Mouse (Mus musculus) c-Kit-positive CD71-positive TER-119-positive erythroid progenitor cells, embryonic 14.5 days (primary cell): ENCODE measurements around the gene Ctcfl.
"Not testable (repeated sequence)": the region's sequence is repeated elsewhere in the genome, so short reads cannot be mapped to it uniquely, and the experiment has no call there.

ENCODE experiments used
- DNase-seq: peaks from one replicate; pipeline ENCODE4 v3.0.0-alpha.2; 2013; ENCODE audit warnings: low spot score

The Ctcfl gene

GRCm38 (mm10) chr2:173143611-173144010 is 24.3 kb upstream of the Ctcfl start:
- no peak for DNase-seq

GRCm38 (mm10) chr2:173138323-173139239 is 19.3 kb upstream of the Ctcfl start:
- DNase-seq = no peak

GRCm38 (mm10) chr2:173134695-173135094 is 15.4 kb upstream of the Ctcfl start:
- DNase-seq = no peak

GRCm38 (mm10) chr2:173132794-173133300 is 13.5 kb upstream of the Ctcfl start:
- no peak for DNase-seq

- no peak for DNase-seq
Measured at GRCm38 (mm10) chr2:173132262-173132661, 12.9 kb upstream of the Ctcfl start.

DNA sequence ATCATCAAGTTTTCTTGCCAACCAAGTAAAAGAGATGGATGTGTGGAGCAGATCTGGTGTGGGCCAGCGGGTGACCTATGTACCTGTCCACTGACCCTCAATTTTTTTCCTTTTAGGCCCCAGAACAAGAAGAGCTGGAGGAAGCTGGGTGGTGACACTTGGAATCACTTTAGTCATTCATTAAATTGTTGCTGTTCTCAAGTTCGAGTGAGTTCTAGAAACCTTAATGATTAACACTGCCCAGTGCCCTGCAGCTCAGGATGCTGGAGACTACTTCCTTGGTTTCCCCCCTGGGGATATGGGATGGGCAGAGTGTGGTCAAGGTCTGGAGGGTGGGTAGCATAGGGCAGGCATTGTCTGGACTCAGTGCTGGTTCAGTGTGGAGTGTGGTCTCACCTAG is 9.8 kb upstream of the Ctcfl start:
- DNase-seq = no peak

GRCm38 (mm10) chr2:173126386-173126785 is 7.1 kb upstream of the Ctcfl start:
- no peak for DNase-seq

GRCm38 (mm10) chr2:173124022-173124735 is 4.9 kb upstream of the Ctcfl start:
- DNase-seq = no peak

DNA sequence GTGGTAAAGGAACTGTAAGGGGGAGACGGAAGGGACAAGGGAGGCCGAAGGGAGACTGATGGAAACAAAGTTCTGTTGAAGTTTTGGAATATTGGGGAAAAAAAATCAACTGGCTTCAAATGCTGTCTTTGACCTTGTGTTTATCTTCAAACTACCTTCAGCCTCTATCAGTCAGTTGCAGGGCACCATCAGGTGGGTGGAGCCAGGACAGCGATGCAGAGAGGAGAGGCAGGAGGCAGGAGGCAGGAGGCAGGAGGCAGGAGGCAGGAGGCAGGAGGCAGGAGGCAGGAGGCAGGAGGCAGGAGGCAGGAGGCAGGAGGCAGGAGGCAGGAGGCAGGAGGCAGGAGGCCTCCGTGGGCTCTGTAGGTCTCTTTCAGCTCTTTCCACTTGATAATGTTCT is 792 bp upstream of the Ctcfl start:
- peak; percentile 49 for DNase-seq

DNA sequence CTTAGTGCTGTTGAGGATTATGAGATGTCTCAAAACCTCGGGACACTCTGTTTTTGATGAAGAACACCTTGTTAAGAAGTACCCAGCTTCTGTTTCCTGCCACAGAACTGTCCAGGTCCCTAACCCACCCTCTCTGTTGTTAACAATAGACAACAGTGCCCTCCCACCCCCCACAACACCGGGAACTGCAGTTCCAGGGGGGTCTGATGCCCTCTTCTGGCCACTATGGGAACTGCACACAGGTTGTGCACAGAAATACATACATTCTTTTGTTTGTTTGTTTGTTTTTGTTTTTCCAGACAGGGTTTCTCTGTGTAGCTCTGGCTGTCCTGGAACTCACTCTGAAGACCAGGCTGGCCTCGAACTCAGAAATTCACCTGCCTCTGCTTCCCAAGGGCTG is 5.5 kb downstream of the Ctcfl start:
- DNase-seq = not testable (repeated sequence)

DNA sequence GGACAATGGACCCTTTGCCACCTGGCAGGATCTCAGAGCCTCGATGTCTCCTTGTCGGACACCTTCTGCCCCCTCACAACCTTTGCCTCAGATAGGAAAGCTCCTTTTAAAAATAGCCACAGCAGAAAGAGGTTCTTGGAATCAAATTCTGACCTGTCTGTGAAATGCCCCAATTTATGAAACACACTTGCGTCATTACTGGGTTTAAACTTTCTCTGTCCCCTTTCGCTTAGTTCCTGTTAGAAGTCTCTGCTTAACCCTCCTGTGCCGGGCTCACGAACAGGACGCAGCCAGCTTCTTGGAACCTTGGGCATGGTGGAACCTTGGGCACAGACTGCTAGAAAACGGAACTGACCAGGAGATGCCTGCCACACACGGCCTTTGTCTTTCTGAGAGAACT is 8.8 kb downstream of the Ctcfl start:
- DNase-seq = no peak

- no peak for DNase-seq
Measured at GRCm38 (mm10) chr2:173109510-173109909, 9.8 kb downstream of the Ctcfl start.

DNA sequence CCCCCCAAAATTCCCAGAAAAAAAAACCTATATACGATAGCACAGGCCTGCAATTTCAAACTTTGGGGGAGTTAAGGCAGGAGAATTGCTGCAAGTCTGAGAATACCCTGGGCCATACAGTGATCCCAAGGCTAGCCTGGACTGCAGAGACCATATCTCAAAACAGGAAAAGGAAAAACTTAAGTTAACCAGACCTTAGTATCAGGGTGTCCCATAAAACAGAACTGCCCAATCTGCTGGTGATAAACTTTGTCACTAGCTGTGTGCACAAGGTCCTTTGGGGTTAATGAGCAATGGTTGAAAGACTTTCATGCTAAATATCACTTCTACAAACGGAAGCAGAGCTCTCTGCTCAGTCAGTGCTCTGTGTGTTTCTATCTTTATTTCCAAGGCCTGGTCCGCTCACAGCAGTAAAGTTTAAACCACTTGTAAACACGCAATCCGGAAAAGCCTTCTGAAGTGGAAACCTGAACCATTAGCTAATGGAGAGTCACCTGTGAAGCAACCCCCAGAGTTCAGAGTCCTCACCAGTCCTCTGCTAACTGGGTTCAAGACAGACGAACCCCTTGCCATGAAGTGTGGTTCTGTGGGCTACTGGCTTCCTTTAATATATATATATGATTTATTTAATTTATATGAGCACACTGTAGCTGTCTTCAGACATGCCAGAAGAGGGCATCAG is 10.7 kb downstream of the Ctcfl start:
- no peak for DNase-seq

GRCm38 (mm10) chr2:173106889-173107785 is 12.2 kb downstream of the Ctcfl start:
- DNase-seq = peak; percentile 55

DNA sequence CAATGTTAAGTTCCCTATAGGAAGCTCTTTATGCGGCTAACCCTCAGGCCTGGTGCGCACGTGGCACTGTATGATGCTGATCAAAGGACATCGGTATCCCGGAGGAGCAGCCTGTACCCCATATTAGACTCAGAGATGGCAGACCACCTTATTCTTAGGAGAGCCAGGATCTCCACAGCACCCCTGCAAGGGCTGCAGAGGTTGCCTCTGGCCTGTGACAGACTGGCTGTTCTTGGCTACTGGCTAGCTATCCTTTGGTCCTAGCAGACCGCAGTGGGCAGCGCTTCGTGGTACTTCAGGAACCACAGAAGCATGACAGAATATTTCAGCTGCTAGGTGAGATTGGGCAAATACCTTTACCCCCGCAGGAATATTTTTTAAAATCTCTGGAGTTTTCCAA is 12.9 kb downstream of the Ctcfl start:
- no peak for DNase-seq

DNA sequence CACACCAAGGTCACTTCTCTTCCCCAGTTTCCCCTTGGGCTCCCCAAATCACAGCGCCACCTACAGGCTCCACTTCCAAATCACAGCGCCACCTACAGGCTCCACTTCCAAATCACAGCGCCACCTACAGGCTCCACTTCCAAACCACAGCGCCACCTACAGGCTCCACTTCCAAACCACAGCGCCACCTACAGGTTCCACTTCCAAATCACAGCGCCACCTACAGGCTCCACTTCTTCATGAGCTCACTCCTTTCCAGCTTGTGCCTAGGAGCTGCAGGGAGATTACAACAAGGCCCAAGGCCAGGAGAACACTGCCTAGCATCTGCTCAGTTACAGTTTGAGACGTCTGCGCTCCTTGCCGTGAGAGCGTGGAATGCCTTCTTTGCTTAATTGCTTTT is 22.0 kb downstream of the Ctcfl start:
- not testable (repeated sequence) for DNase-seq

GRCm38 (mm10) chr2:173089437-173089836 is 29.9 kb downstream of the Ctcfl start:
- peak; percentile 80 for DNase-seq

DNA sequence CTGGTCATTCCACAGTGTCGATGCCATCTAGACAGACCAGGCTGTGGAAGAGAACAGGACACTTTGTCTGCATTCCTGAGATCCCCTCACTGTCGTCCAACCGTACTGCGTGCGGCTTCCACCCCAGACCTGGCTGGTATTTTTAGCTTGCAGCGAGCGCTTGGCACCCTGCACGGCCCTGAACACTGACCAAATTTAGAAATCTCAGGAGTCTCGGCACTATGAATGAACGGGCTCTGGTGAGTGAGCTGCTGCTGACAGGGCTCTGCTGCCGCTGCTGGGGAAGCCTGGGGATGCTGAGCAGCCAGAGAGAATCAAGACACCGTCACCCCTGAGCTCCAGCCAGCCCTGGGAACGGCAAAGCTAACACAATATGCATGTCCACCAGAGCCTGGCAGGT is 31.9 kb downstream of the Ctcfl start:
- DNase-seq = no peak

DNA sequence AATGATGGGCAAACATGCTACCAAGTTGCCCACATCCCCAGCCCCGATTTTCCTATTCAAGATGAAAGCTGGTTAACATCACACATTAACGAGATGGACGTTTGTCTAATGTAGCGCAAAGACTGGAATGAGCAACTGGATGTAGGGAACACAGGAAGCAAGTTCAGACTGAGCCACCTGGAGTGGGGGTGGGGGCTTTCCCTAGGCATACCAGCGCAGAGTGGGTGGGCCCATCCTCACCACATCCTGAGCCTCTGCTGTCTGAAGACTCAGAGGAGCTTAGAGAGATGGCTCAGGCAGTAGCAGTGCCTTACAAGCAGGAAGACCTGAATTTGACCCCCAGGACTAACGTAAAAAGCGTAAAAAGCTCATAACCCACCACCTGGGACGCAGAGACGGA is 33.6 kb downstream of the Ctcfl start:
- no peak for DNase-seq

DNA sequence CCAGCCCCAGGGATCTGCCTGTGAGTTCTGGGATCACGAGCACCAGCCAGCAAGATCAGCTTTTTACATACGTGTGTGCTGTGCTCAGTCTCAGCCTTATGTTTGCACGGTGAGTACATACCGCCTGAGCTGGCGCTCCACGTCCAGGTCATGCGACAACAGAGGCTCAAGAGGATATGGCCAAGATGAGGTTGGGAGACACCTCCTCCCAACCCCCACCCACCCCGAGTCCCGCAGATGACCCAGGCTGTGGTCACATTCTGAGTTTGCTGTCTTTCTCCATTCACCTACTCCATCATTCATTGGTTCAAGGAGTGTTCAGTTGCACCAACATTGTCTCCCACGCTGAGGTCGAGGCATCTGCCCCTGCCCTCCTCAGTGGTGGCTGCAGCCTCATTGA is 34.5 kb downstream of the Ctcfl start:
- no peak for DNase-seq

DNA sequence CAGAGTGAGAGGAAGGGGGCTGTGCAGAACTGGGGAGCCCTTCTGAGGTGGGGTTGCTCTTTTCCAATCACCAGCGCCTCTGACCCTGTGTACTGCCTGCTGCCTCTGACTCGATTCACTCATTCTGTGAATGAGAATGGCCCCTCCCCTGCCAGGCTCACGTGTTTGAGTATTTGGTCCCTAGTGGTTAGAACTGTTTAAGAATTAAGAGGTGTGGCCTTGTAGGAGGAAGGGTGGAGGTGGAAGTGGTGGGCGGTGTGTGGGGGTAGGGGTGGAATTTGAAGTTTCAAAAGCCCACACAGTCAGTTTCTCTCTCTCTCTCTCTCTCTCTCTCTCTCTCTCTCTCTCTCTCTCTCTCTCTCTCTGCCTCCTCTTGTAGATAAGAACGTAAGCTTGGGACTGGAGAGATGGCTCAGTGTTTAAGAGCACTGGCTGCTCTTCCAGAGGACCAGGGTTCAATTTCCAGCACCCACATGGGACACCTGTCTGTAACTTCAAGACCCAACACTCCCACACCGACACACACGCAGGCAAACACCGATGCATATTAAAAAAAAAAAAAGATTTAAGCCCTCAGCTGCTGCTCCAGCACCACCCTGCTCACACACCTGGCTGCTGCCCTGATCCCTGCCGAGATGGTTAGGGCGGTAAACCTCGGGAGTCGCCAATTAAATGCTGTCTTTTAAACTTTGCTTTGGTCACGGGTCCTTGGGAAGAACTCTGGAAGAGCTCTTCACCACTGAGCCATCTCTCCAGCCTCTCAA is 35.4 kb downstream of the Ctcfl start:
- peak; percentile 44 for DNase-seq
